Mouse (Mus musculus): ENCODE measurements around the gene Rnf220. TPM values are rescaled to one million over a fixed set of nuclear protein-coding genes. Genes with fewer than 3 reads are reported as not detected.
A peak's percentile ranks its signal among the peaks of the same experiment; 100 is the strongest.

Rnf220 gene
- polyA plus RNA-seq, 1 experiment from 2014 or later = 137 TPM

DNA sequence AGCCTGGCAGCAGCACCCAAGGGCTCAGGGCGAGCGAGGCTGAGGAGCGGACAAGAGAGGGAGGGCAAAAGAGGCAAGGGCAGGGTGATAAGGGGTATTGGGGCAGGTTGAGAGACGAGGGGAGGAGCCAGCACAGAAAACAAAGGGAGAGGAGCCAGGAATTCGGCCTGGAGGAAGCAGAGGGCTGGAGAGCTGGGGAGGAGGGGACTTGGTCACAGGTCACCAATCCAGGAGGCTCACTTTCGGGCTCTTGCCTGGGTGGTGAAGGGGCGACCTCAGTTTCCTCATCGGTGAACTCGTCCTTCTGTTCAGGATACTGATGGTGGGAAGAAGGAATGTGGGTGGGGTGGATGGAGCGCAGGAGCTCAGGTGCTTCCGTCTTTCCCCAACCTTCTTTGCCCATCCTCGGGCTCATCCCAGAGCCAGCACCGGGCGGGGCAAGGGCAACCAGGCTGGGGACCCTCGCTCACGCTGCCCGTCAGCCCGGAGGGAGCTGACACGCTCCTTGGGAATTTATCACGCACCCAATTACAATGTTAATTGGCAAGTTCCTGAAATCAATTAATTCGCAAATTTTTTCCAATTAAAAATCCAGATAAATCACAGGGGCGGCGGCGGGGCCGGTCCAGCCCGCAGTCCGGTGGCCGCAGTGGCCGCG, 193.1 kb downstream of the Rnf220 start:
- Histone ChIP-seq H3K4me3 (ENCODE audit: low read depth, low read length) (peak overlapping the region; percentile 36), H3K9me3 (replicated peaks; ENCODE audit: control insufficient read depth, low read length, poor library complexity, severe bottlenecking) (no peaks in the 10 kb centered on the region), H3K9ac (ENCODE audit: low read depth, low read length) (peak overlapping the region; percentile 48), H3K4me1 (ENCODE audit: control insufficient read depth, insufficient read depth, low read length) (peaks cover 7% of the 10 kb centered on the region; the same call in 1 of the 2 replicates), H3K27ac (ENCODE audit: low read length) (no peak overlapping the region), H3K27me3 (ENCODE audit: control insufficient read depth, insufficient read depth, low read depth, low read length) (peaks cover 30% of the 10 kb centered on the region), H3K4me2 (ENCODE audit: low read length) (peak overlapping the region; percentile 65), H3K36me3 (ENCODE audit: control insufficient read depth, insufficient read depth, low read length) (no peaks in the 10 kb centered on the region)
- ATAC-seq = no peak
- WGBS = 9% methylated on average over 25 of the region's 30 CpGs

GRCm38 (mm10) chr4:117302027-117302806, 194.6 kb downstream of the Rnf220 start:
- H3K9me3 ChIP-seq (replicated peaks; ENCODE audit: control insufficient read depth, low read length, poor library complexity, severe bottlenecking) = no peaks in the 10 kb centered on the region
- WGBS = 38% methylated on average over 14 of the region's 14 CpGs
- no peak for ATAC-seq
- H3K4me3 ChIP-seq (ENCODE audit: low read depth, low read length) = no peak overlapping the region
- no peak overlapping the region for H3K9ac ChIP-seq (ENCODE audit: low read depth, low read length)
- H3K27me3 ChIP-seq (ENCODE audit: control insufficient read depth, insufficient read depth, low read depth, low read length) = peaks cover 30% of the 10 kb centered on the region
- H3K36me3 ChIP-seq (ENCODE audit: control insufficient read depth, insufficient read depth, low read length) = no peaks in the 10 kb centered on the region
- H3K4me2 ChIP-seq (ENCODE audit: low read length) = no peak overlapping the region
- H3K4me1 ChIP-seq (ENCODE audit: control insufficient read depth, insufficient read depth, low read length) = peaks cover 7% of the 10 kb centered on the region; the same call in 1 of the 2 replicates
- H3K27ac ChIP-seq (ENCODE audit: low read length) = no peak overlapping the region

DNA sequence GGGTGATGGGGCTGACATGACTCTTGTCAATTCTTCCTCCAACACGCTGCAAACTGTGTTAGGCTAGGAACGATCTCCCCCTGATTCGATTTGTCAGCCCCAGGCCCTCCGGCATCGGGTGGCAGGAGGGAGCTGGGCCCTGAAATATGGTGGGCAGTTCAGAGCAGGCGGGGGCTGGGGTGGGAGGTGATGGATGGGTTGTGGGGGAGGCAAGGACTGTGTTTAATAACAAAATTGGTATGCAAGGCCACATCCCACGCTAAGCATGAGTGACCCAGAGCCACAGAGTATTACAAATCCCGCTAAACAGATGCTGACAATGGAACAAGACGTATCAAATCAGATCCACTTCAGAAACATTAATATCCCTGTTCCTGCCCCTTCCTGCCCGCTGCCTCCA, 196.9 kb downstream of the Rnf220 start:
- H3K27ac ChIP-seq (ENCODE audit: low read length) = no peak overlapping the region
- no peak overlapping the region for H3K9ac ChIP-seq (ENCODE audit: low read depth, low read length)
- no peak for ATAC-seq
- no peaks in the 10 kb centered on the region for H3K36me3 ChIP-seq (ENCODE audit: control insufficient read depth, insufficient read depth, low read length)
- 60% methylated on average over 10 of the region's 10 CpGs for WGBS
- H3K4me2 ChIP-seq (ENCODE audit: low read length) = no peak overlapping the region
- H3K9me3 ChIP-seq (replicated peaks; ENCODE audit: control insufficient read depth, low read length, poor library complexity, severe bottlenecking) = no peaks in the 10 kb centered on the region
- no peak overlapping the region for H3K4me3 ChIP-seq (ENCODE audit: low read depth, low read length)
- H3K27me3 ChIP-seq (ENCODE audit: control insufficient read depth, insufficient read depth, low read depth, low read length) = peaks cover 24% of the 10 kb centered on the region
- peaks cover 7% of the 10 kb centered on the region; the same call in 1 of the 2 replicates for H3K4me1 ChIP-seq (ENCODE audit: control insufficient read depth, insufficient read depth, low read length)

GRCm38 (mm10) chr4:117297819-117298218, 199.0 kb downstream of the Rnf220 start:
- no peak for ATAC-seq
- peaks cover 10% of the 10 kb centered on the region for H3K27me3 ChIP-seq (ENCODE audit: control insufficient read depth, insufficient read depth, low read depth, low read length)
- no peaks in the 10 kb centered on the region for H3K36me3 ChIP-seq (ENCODE audit: control insufficient read depth, insufficient read depth, low read length)
- no peak overlapping the region for H3K9ac ChIP-seq (ENCODE audit: low read depth, low read length)
- no peak overlapping the region for H3K27ac ChIP-seq (ENCODE audit: low read length)
- no peaks in the 10 kb centered on the region for H3K9me3 ChIP-seq (replicated peaks; ENCODE audit: control insufficient read depth, low read length, poor library complexity, severe bottlenecking)
- no peak overlapping the region for H3K4me3 ChIP-seq (ENCODE audit: low read depth, low read length)
- no peak overlapping the region for H3K4me2 ChIP-seq (ENCODE audit: low read length)
- no peaks in the 10 kb centered on the region for H3K4me1 ChIP-seq (ENCODE audit: control insufficient read depth, insufficient read depth, low read length)
- 78% methylated on average over 9 of the region's 9 CpGs for WGBS

GRCm38 (mm10) chr4:117296849-117297593, 199.8 kb downstream of the Rnf220 start:
- H3K4me1 ChIP-seq (ENCODE audit: control insufficient read depth, insufficient read depth, low read length) = no peaks in the 10 kb centered on the region
- H3K4me3 ChIP-seq (ENCODE audit: low read depth, low read length) = no peak overlapping the region
- H3K27ac ChIP-seq (ENCODE audit: low read length) = no peak overlapping the region
- ATAC-seq = no peak
- no peaks in the 10 kb centered on the region for H3K36me3 ChIP-seq (ENCODE audit: control insufficient read depth, insufficient read depth, low read length)
- H3K9me3 ChIP-seq (replicated peaks; ENCODE audit: control insufficient read depth, low read length, poor library complexity, severe bottlenecking) = no peaks in the 10 kb centered on the region
- peaks cover 3% of the 10 kb centered on the region for H3K27me3 ChIP-seq (ENCODE audit: control insufficient read depth, insufficient read depth, low read depth, low read length)
- no peak overlapping the region for H3K4me2 ChIP-seq (ENCODE audit: low read length)
- WGBS = 57% methylated on average over 19 of the region's 19 CpGs
- H3K9ac ChIP-seq (ENCODE audit: low read depth, low read length) = no peak overlapping the region

- Histone ChIP-seq H3K27ac (ENCODE audit: low read length) (no peak overlapping the region), H3K9ac (ENCODE audit: low read depth, low read length) (no peak overlapping the region), H3K27me3 (ENCODE audit: control insufficient read depth, insufficient read depth, low read depth, low read length) (no peaks in the 10 kb centered on the region), H3K9me3 (replicated peaks; ENCODE audit: control insufficient read depth, low read length, poor library complexity, severe bottlenecking) (no peaks in the 10 kb centered on the region), H3K36me3 (ENCODE audit: control insufficient read depth, insufficient read depth, low read length) (no peaks in the 10 kb centered on the region), H3K4me3 (ENCODE audit: low read depth, low read length) (no peak overlapping the region), H3K4me1 (ENCODE audit: control insufficient read depth, insufficient read depth, low read length) (peaks cover 26% of the 10 kb centered on the region), H3K4me2 (ENCODE audit: low read length) (no peak overlapping the region)
- WGBS = 96% methylated on average over 2 of the region's 2 CpGs
- ATAC-seq = no peak
Observed at GRCm38 (mm10) chr4:117291696-117292095, 205.2 kb downstream of the Rnf220 start.

- Histone ChIP-seq H3K4me1 (ENCODE audit: control insufficient read depth, insufficient read depth, low read length) (peaks cover 43% of the 10 kb centered on the region), H3K4me2 (ENCODE audit: low read length) (peak overlapping the region; percentile 87), H3K4me3 (ENCODE audit: low read depth, low read length) (peak overlapping the region; percentile 76), H3K9me3 (replicated peaks; ENCODE audit: control insufficient read depth, low read length, poor library complexity, severe bottlenecking) (no peaks in the 10 kb centered on the region), H3K27me3 (ENCODE audit: control insufficient read depth, insufficient read depth, low read depth, low read length) (no peaks in the 10 kb centered on the region), H3K27ac (ENCODE audit: low read length) (peak overlapping the region; percentile 86), H3K36me3 (ENCODE audit: control insufficient read depth, insufficient read depth, low read length) (peaks cover 8% of the 10 kb centered on the region), H3K9ac (ENCODE audit: low read depth, low read length) (peak overlapping the region; percentile 81)
- ATAC-seq = peak; percentile 78
- 0% methylated on average over 53 of the region's 80 CpGs for WGBS
Observed at GRCm38 (mm10) chr4:117288927-117289801, 207.7 kb downstream of the Rnf220 start.

- Histone ChIP-seq H3K36me3 (ENCODE audit: control insufficient read depth, insufficient read depth, low read length) (peaks cover 9% of the 10 kb centered on the region), H3K27ac (ENCODE audit: low read length) (peak overlapping the region; percentile 86), H3K9me3 (replicated peaks; ENCODE audit: control insufficient read depth, low read length, poor library complexity, severe bottlenecking) (no peaks in the 10 kb centered on the region), H3K4me3 (ENCODE audit: low read depth, low read length) (peak overlapping the region; percentile 76), H3K27me3 (ENCODE audit: control insufficient read depth, insufficient read depth, low read depth, low read length) (no peaks in the 10 kb centered on the region), H3K4me2 (ENCODE audit: low read length) (peak overlapping the region; percentile 87), H3K4me1 (ENCODE audit: control insufficient read depth, insufficient read depth, low read length) (peaks cover 51% of the 10 kb centered on the region), H3K9ac (ENCODE audit: low read depth, low read length) (peak overlapping the region; percentile 81)
- WGBS = 15% methylated on average over 25 of the region's 25 CpGs
- ATAC-seq = peak; percentile 43; the same call in 1 of the 2 replicates
Observed at GRCm38 (mm10) chr4:117288277-117288926, 208.4 kb downstream of the Rnf220 start.
